Mouse (Mus musculus) Patski (cell line): ENCODE measurements at regions not wholly inside any gene's neighbourhood (a gene's known extent, or its start where the extent isn't known, plus 50 kb on each side); places are given as distances from the start of the nearest gene placed in this dataset.

Experiments
- ATAC-seq: fragments of 100-300 bp; one replicate; pipeline ENCODE4 v1.8.0; 2021
- CTCF ChIA-PET: fragments of 350-600 bp; sonication (Branson Sonifier 250); formaldehyde crosslinking; loops from one replicate; lab custom pipeline; 2022; ENCODE audit warnings: inconsistent platforms; lab: Charles Lee
- POLR2A ChIA-PET: fragments of 350-600 bp; sonication (Branson Sonifier 250); formaldehyde crosslinking; loops from one replicate; lab custom pipeline; 2022; ENCODE audit warnings: antibody characterized with exemption, inconsistent platforms; lab: Charles Lee
- DNase-seq: peaks from one replicate; pipeline ENCODE4 v3.0.0-alpha.2; 2011; ENCODE audit warnings: low read depth, low spot score
- H3K27me3 ChIP-seq: fragments of 371-371 bp; one replicate; pipeline ENCODE4 v1.5.1; 2021
- CTCF ChIP-seq: fragments of 100-300 bp; IDR thresholded peaks from one replicate; pipeline ENCODE4 v1.5.1; 2021
- in situ Hi-C: fragments of 300-500 bp; cut with MboI; formaldehyde crosslinking; loops from 3 replicates; pipeline ENCODE4 v1.11.1; 2018; ENCODE audit warnings: low pct_unique_long_range_greater_than_20kb, mixed read lengths

- H3K27me3 ChIP-seq, result no peaks in the 10 kb centered on the region
- ChIA-PET POLR2A (no interaction called here), CTCF (no interaction called here)
- in situ Hi-C loops, result no loop called here
- ATAC-seq, result no peak
- TF ChIP-seq CTCF, result no peak
- no peak for DNase-seq
These were observed 78.9 kb downstream of the Ccdc54 start for GRCm38 (mm10) chr16:50512080-50512479.

GRCm38 (mm10) chr16:50509529-50509895 lies 77.3 kb upstream of the Bbx start:
- POLR2A ChIA-PET, result no interaction called here

GRCm38 (mm10) chr16:50508673-50509528 lies 76.7 kb upstream of the Bbx start:
- CTCF ChIA-PET, result interaction anchor here (1.3 kb wide), 1 partner anchor 228 kb away, joined by 4 read pairs; no protein-coding TSS in a partner anchor
- ATAC-seq, result no peak
- no peak for TF ChIP-seq CTCF
- no peak for DNase-seq
- no peaks in the 10 kb centered on the region for H3K27me3 ChIP-seq
- POLR2A ChIA-PET, result no interaction called here
- in situ Hi-C loops, result no loop called here

More at GRCm38 (mm10) chr16:50509529-50509895, 77.3 kb upstream of the Bbx start:
- ATAC-seq (no peak), DNase-seq (no peak)
- in situ Hi-C loops, result no loop called here
- CTCF ChIA-PET, result interaction anchor here (1.3 kb wide), 1 partner anchor 227 kb away, joined by 4 read pairs; no protein-coding TSS in a partner anchor
- H3K27me3 ChIP-seq, result no peaks in the 10 kb centered on the region
- TF ChIP-seq CTCF, result no peak

DNA sequence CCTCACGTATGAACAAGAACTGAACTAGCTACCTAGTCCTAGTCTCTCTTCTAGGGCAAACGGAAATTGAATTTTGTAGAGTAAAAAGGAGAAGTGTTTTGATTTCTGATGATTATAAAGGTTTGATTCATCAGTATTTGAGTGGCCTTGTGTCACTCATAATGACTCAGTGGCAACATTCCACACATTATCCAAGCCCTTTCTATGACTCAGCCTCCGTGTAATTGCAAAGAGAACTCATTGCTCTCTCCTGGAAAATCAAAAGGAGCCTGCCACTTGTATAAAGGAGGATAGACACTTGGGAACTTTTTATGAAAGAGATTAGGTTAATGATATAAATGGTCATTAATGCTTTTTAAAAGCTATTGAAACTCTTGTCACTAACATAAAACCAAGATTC lies 72.4 kb upstream of the Bbx start:
- POLR2A ChIA-PET, result no interaction called here
- DNase-seq (no peak), ATAC-seq (no peak)
- CTCF ChIA-PET, result no interaction called here
- in situ Hi-C loops, result no loop called here
- no peak for TF ChIP-seq CTCF
- H3K27me3 ChIP-seq, result no peaks in the 10 kb centered on the region

DNA sequence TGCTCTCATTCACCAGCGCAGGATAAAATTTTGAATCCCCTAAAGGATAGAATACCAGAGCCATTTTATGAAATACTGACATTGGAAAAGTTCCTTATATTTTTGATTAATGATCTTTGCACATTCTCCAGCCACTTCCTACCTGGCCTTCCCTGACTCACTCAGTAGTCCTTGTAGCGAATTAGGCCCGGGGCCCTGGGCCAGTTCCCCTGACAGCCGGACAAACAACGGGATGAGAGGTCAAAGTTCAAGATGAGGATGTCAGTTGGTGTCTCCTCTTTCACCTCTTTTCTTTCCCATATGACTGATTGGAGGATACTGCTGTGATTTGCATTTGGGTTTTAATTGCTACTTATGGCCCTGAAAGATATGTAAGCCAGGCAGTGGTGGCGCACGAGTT lies 66.7 kb upstream of the Bbx start:
- in situ Hi-C loops, result no loop called here
- CTCF ChIA-PET, result no interaction called here
- no peak for TF ChIP-seq CTCF
- H3K27me3 ChIP-seq, result no peaks in the 10 kb centered on the region
- ATAC-seq (no peak), DNase-seq (no peak)
- POLR2A ChIA-PET, result no interaction called here

DNA sequence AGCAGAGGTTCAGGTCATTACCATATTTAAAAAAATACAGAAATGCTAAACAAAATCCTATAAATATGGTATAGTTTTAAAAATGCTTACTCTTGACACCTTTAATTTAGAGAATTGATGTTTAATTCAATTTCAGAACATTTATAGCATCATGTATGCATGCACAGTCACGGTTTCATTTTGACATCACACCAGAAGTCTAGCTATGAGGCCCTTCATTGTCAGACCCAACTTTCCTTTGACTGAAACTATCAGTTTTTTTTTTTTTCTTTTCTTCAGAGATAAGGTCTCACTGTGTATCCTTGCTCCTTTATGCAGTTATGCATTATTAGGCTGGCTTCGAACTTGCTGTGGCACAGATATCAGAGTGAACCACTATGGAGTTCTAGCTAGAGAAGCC lies 61.5 kb upstream of the Bbx start:
- in situ Hi-C loops, result no loop called here
- TF ChIP-seq CTCF, result no peak
- POLR2A ChIA-PET, result interaction anchor here (0.6 kb wide), 1 partner anchor 1469 kb away, joined by 4 read pairs; no protein-coding TSS in a partner anchor
- CTCF ChIA-PET, result no interaction called here
- ATAC-seq (no peak), DNase-seq (no peak)
- no peaks in the 10 kb centered on the region for H3K27me3 ChIP-seq

DNA sequence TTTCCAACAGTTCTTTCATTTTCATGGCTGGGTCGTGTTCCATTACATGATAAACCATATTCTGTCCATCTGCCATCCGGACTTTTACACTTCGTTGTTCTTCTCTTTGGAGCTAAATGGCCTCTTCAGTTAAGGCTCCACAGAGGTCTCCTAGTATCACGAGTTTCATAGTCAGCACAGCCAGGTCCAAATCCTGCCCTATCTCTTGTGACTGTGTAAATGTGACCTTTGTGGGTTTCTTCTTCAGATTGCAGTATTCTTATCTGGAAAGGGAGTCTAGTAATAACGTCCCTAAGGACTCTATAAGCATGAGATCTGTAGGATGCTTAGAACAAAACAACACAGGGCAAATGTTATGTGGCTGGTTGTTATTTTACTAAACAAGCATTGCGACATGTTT lies 57.1 kb upstream of the Bbx start:
- TF ChIP-seq CTCF, result no peak
- CTCF ChIA-PET, result no interaction called here
- ATAC-seq (no peak), DNase-seq (no peak)
- POLR2A ChIA-PET, result no interaction called here
- in situ Hi-C loops, result no loop called here
- no peaks in the 10 kb centered on the region for H3K27me3 ChIP-seq

GRCm38 (mm10) chr16:50482360-50482786 lies 50.2 kb upstream of the Bbx start:
- in situ Hi-C loops, result no loop called here
- ChIA-PET CTCF (no interaction called here), POLR2A (no interaction called here)
- peaks cover under 1% of the 10 kb centered on the region for H3K27me3 ChIP-seq
- no peak for DNase-seq
- ATAC-seq, result no peak
- no peak for TF ChIP-seq CTCF
